ENCODE assay signal across 26 mouse cellular contexts in genomic region chr7:4098832-4099231, GRCm38 (mm10). TPM values are rescaled to one million over a fixed set of nuclear protein-coding genes. Genes with fewer than 3 reads are reported as not detected.
DNase-seq lines count a peak whose midpoint lies in the region; ATAC-seq and TF ChIP-seq lines count a peak whose summit lies in the region.
"Had no signal": no experiment of that assay in that cellular context is flagged by ENCODE, and none has a peak within 500 bp of the region (broad histone marks: within the 10 kb centered on the region; RNA-seq: fewer than 3 reads in every experiment).

No protein-coding gene starts in this region.

- no peaks in the 10 kb centered on the region for H3K4me1 ChIP-seq in hindbrain, postnatal 0 days (ENCODE audit: insufficient read depth, low read length)
- H3K4me1 ChIP-seq: forebrain, embryonic 15.5 days; heart, embryonic 10.5 days; intestine, embryonic 15.5 days; neural tube, embryonic 13.5 days; stomach, embryonic 15.5 days had no signal

- CTCF ChIA-PET in Patski (lab: Charles Lee), result no interaction called here

- no peak overlapping the region for H3K4me3 ChIP-seq in macrophage (ENCODE audit: inconsistent target)
- H3K4me3 ChIP-seq in hindbrain, postnatal 0 days (ENCODE audit: low read length), result no peak overlapping the region
- H3K4me3 ChIP-seq: forebrain, embryonic 15.5 days; heart, embryonic 10.5 days; intestine, embryonic 15.5 days; layer of hippocampus, adult 2 months; neural tube, embryonic 13.5 days; stomach, embryonic 15.5 days had no signal

- H3K4me2 ChIP-seq in hindbrain, postnatal 0 days (ENCODE audit: low read depth, low read length), result no peak overlapping the region
- H3K4me2 ChIP-seq: forebrain, embryonic 15.5 days; hindbrain, embryonic 14.5 days; intestine, embryonic 15.5 days; neural tube, embryonic 13.5 days; stomach, embryonic 15.5 days had no signal

- WGBS in macrophage (ENCODE audit: missing documents), result 41% methylated on average over 2 of the region's 2 CpGs
- WGBS in hindbrain, postnatal 0 days, result 83% methylated on average over 2 of the region's 2 CpGs

- H3K27ac ChIP-seq in macrophage, result peak overlapping the region; percentile 2
- H3K27ac ChIP-seq in hindbrain, postnatal 0 days, result no peak overlapping the region
- H3K27ac ChIP-seq: forebrain, embryonic 15.5 days; heart, embryonic 10.5 days; hindbrain, embryonic 14.5 days; intestine, embryonic 15.5 days; layer of hippocampus, adult 2 months; neural tube, embryonic 13.5 days; stomach, embryonic 15.5 days had no signal

- POLR2A ChIA-PET in Patski (lab: Charles Lee), result no interaction called here

- H3K79me2 ChIP-seq in macrophage (ENCODE audit: inconsistent target), result no peaks in the 10 kb centered on the region

- H3K36me3 ChIP-seq in macrophage (ENCODE audit: inconsistent target), result no peaks in the 10 kb centered on the region
- H3K36me3 ChIP-seq in splenic B cell, adult 2 months (ENCODE audit: control insufficient read depth, insufficient read depth, low read length, poor library complexity, severe bottlenecking), result no peaks in the 10 kb centered on the region
- H3K36me3 ChIP-seq in hindbrain, postnatal 0 days (ENCODE audit: insufficient read depth, low read length), result no peaks in the 10 kb centered on the region
- H3K36me3 ChIP-seq: forebrain, embryonic 15.5 days; heart, embryonic 10.5 days; intestine, embryonic 15.5 days; neural tube, embryonic 13.5 days; stomach, embryonic 15.5 days had no signal

- ATAC-seq in Patski, result peak; percentile 51
- no peak for ATAC-seq in hindbrain, postnatal 0 days
- ATAC-seq: forebrain, embryonic 15.5 days; intestine, embryonic 15.5 days had no signal

- in situ Hi-C loops in Patski (cut with MboI; ENCODE audit: low pct_unique_long_range_greater_than_20kb), result loop anchor here (10.0 kb wide), 1 partner anchor 64 kb away; no protein-coding TSS in a partner anchor

- no peaks in the 10 kb centered on the region for H3K9me3 ChIP-seq in hindbrain, postnatal 0 days (ENCODE audit: low read length)
- H3K9me3 ChIP-seq: forebrain, embryonic 15.5 days; heart, embryonic 10.5 days; intestine, embryonic 15.5 days; neural tube, embryonic 13.5 days; stomach, embryonic 15.5 days had no signal

- DNase-seq in 3T3-L1 (ENCODE audit: low read depth, low spot score), result peak; percentile 77
- DNase-seq in Patski (ENCODE audit: low read depth, low spot score), result no peak
- DNase-seq in splenic B cell, adult 2 months (ENCODE audit: low read depth, low spot score), result peak; percentile 34
- no peak for DNase-seq in hindbrain, postnatal 0 days (ENCODE audit: low spot score)
- DNase-seq in spleen, postnatal 14 days (ENCODE audit: low spot score in 2 of 2), result no peak
- DNase-seq in gastrocnemius, postnatal 10 days, result no peak
- DNase-seq: cerebellum, adult 11-12 months; cerebellum, postnatal 10 days; heart, postnatal 4 days; kidney, adult 8-10 months; kidney, postnatal 25 days; lung, adult 18-20 months; lung, postnatal 14 days; midbrain, embryonic 14.5 days; thymus, adult 18-20 months; thymus, postnatal 4 days had no signal

- H3K27me3 ChIP-seq in Patski, result no peaks in the 10 kb centered on the region
- no peaks in the 10 kb centered on the region for H3K27me3 ChIP-seq in splenic B cell, adult 2 months (ENCODE audit: control insufficient read depth, insufficient read depth, low read length, poor library complexity, severe bottlenecking)
- no peaks in the 10 kb centered on the region for H3K27me3 ChIP-seq in hindbrain, postnatal 0 days (ENCODE audit: insufficient read depth, low read length)
- H3K27me3 ChIP-seq: forebrain, embryonic 15.5 days; intestine, embryonic 15.5 days; neural tube, embryonic 13.5 days; stomach, embryonic 15.5 days had no signal

- no peak for TF ChIP-seq CTCF in Patski (IDR thresholded peaks at IDR 0.05)
- TF ChIP-seq CTCF in hindbrain, postnatal 0 days (IDR thresholded peaks at IDR 0.05; ENCODE audit: low read depth), result no peak

- H3K9ac ChIP-seq in hindbrain, postnatal 0 days (replicated peaks; ENCODE audit: low read length), result no peak overlapping the region
- H3K9ac ChIP-seq: forebrain, embryonic 15.5 days; hindbrain, embryonic 14.5 days; intestine, embryonic 15.5 days; neural tube, embryonic 13.5 days; stomach, embryonic 15.5 days had no signal

RNA-seq across cellular contexts. Expression of gene Ttyh1, which starts 20.4 kb away (rescaled TPM):
- polyA plus RNA-seq in Patski (2021), result 0.12 TPM
- total RNA-seq in macrophage (2018; cell fraction: chromatin; rRNA removed), result 1 to 10 TPM in 2 of 26 experiments, under 1 TPM in 13, not detected in 11; 0.17 to 1.4 (median 0.41) TPM
- under 1 TPM in 10 of 26 experiments, not detected in 16; 0.04 to 0.24 (median 0.09) TPM for total RNA-seq in macrophage (2018; cell fraction: cytosol; rRNA removed)
- total RNA-seq in macrophage (2018; cell fraction: nucleus; rRNA removed), result under 1 TPM in 11 of 26 experiments, not detected in 15; 0.20 to 0.66 (median 0.40) TPM
- polyA plus RNA-seq in macrophage (2018), result 0.06 to 0.16 TPM in 2 of 3 replicates, not detected in the other
- total RNA-seq in hindbrain, postnatal 0 days (2014; rRNA removed), result 819 and 1,009 TPM in 2 replicates
- polyA plus RNA-seq in hindbrain, postnatal 0 days (2015; fragmentation: Nextera tagmentation; extraction: Ambion mirVana), result 249 and 272 TPM in 2 replicates
- 1 to 10 TPM; 4.7 to 5.3 TPM for total RNA-seq in gastrocnemius, postnatal 10 days (2021)
- total RNA-seq: megakaryocyte-erythroid progenitor cell, adult 5-6 weeks had no signal

RNA-seq across cellular contexts. Expression of gene Lair1, which starts 35.8 kb away (rescaled TPM):
- polyA plus RNA-seq in Patski (2021) (0.01 TPM), macrophage (2018) (82.7 to 150 TPM (median 135 TPM) in 3 replicates)
- total RNA-seq in macrophage (2018; cell fraction: chromatin; rRNA removed), result 100 to 1,000 TPM in 22 of 26 experiments, 10 to 100 TPM in 2, 1 to 10 TPM in 2; 5.9 to 350 (median 185) TPM
- total RNA-seq in macrophage (2018; cell fraction: cytosol; rRNA removed), result 100 to 1,000 TPM in 18 of 26 experiments, 10 to 100 TPM in 8; 78.5 to 181 (median 132) TPM
- 100 to 1,000 TPM in 21 of 26 experiments, 10 to 100 TPM in 5; 31.0 to 247 (median 159) TPM for total RNA-seq in macrophage (2018; cell fraction: nucleus; rRNA removed)
- 6.2 and 8.6 TPM in 2 replicates for total RNA-seq in hindbrain, postnatal 0 days (2014; rRNA removed)
- 3.4 and 4.0 TPM in 2 replicates for polyA plus RNA-seq in hindbrain, postnatal 0 days (2015; fragmentation: Nextera tagmentation; extraction: Ambion mirVana)
- under 1 TPM; 0.16 to 0.41 TPM for total RNA-seq in gastrocnemius, postnatal 10 days (2021)
- polyA plus RNA-seq: C2C12 had no signal

RNA-seq across cellular contexts. Expression of gene Leng8, which starts 38.0 kb away (rescaled TPM):
- polyA plus RNA-seq in Patski (2021), result 92.8 TPM
- 1,000 to 10,000 TPM in 1 of 26 experiments, 100 to 1,000 TPM in 25; 489 to 1,068 (median 725) TPM for total RNA-seq in macrophage (2018; cell fraction: chromatin; rRNA removed)
- 10 to 100 TPM; 11.3 to 49.6 (median 20.4) TPM for total RNA-seq in macrophage (2018; cell fraction: cytosol; rRNA removed)
- 100 to 1,000 TPM; 243 to 540 (median 388) TPM for total RNA-seq in macrophage (2018; cell fraction: nucleus; rRNA removed)
- 21.9 to 53.8 TPM (median 23.8 TPM) in 3 replicates for polyA plus RNA-seq in macrophage (2018)
- total RNA-seq in hindbrain, postnatal 0 days (2014; rRNA removed), result 183 and 264 TPM in 2 replicates
- polyA plus RNA-seq in hindbrain, postnatal 0 days (2015; fragmentation: Nextera tagmentation; extraction: Ambion mirVana), result 49.1 and 50.8 TPM in 2 replicates
- 10 to 100 TPM; 31.7 to 62.1 TPM for total RNA-seq in gastrocnemius, postnatal 10 days (2021)

RNA-seq across cellular contexts. Expression of gene Leng9, which starts 51.3 kb away (rescaled TPM):
- polyA plus RNA-seq in Patski (2021) (6.4 TPM), macrophage (2018) (1.8 to 2.9 TPM (median 2.3 TPM) in 3 replicates)
- total RNA-seq in macrophage (2018; cell fraction: chromatin; rRNA removed), result 1 to 10 TPM; 1.7 to 9.3 (median 6.0) TPM
- total RNA-seq in macrophage (2018; cell fraction: cytosol; rRNA removed), result 1 to 10 TPM; 2.7 to 4.3 (median 3.4) TPM
- total RNA-seq in macrophage (2018; cell fraction: nucleus; rRNA removed), result 10 to 100 TPM in 3 of 26 experiments, 1 to 10 TPM in 23; 2.4 to 11.9 (median 5.9) TPM
- total RNA-seq in hindbrain, postnatal 0 days (2014; rRNA removed), result 4.2 and 4.4 TPM in 2 replicates
- 4.2 and 5.4 TPM in 2 replicates for polyA plus RNA-seq in hindbrain, postnatal 0 days (2015; fragmentation: Nextera tagmentation; extraction: Ambion mirVana)
- 1 to 10 TPM; 2.3 to 3.2 TPM for total RNA-seq in gastrocnemius, postnatal 10 days (2021)

Comparison
In these comparisons a context has a peak if more than half of its experiments do, and no peak if none do; other contexts are left out.
1. DNase-seq: peak in 3T3-L1 (single experiment) and splenic B cell, adult 2 months (single experiment); none in Patski (single experiment), hindbrain, postnatal 0 days (single experiment), spleen, postnatal 14 days (0 of 2) and gastrocnemius, postnatal 10 days (single experiment).
2. RNA of gene Ttyh1, which starts 20.4 kb away (polyA plus RNA-seq): 249 to 272 TPM in hindbrain, postnatal 0 days; 0.12 TPM in Patski (single experiment) and 0.06 to 0.16 TPM in macrophage; every median in the first group is over 100 times any median in the second.
3. RNA of gene Lair1, which starts 35.8 kb away (polyA plus RNA-seq): 82.7 to 150 TPM in macrophage; 3.4 to 4.0 TPM in hindbrain, postnatal 0 days and 0.01 TPM in Patski (single experiment); every median in the first group is over 10 times any median in the second.